Mouse (Mus musculus) bone marrow macrophage, adult 2 months (primary cell): Measurements from ENCODE around the gene Gdf2. TPM values are rescaled to one million over a fixed set of nuclear protein-coding genes. Genes with fewer than 3 reads are reported as not detected.

Experiments
- H3K27ac ChIP-seq: 2 replicates; pipeline ENCODE4 v1.5.1; 2012; ENCODE audit warnings: low read depth, low read length; ENCODE audit not compliant: insufficient read depth
- H3K4me1 ChIP-seq: 2 replicates; pipeline ENCODE4 v1.6.1; 2012; ENCODE audit warnings: low read length; ENCODE audit not compliant: control insufficient read depth, insufficient read depth
- H3K4me3 ChIP-seq: 2 replicates; pipeline ENCODE4 v1.5.1; 2012; ENCODE audit warnings: mild to moderate bottlenecking, low read length, moderate library complexity; ENCODE audit not compliant: insufficient read depth
- CTCF ChIP-seq: IDR thresholded peaks from 2 replicates; pipeline ENCODE4 v1.5.1; 2012; ENCODE audit warnings: low read depth, mild to moderate bottlenecking, low read length, moderate library complexity
- POLR2A ChIP-seq: IDR thresholded peaks from 2 replicates; pipeline ENCODE4 v1.6.1; 2012; ENCODE audit warnings: mild to moderate bottlenecking, low read depth, low read length, borderline replicate concordance
- polyA plus RNA-seq: library from polyadenylated mRNA; stranded (reverse); fragments of >200 nt; gene quantifications from 2 replicates; pipeline ENCODE4 v1.2.4, GENCODE M21; 2012; ENCODE audit not compliant: missing spikeins, insufficient read depth, insufficient read length

Gene Gdf2
- polyA plus RNA-seq, 1 experiment: not detected

GRCm38 (mm10) chr14:33922771-33923167, 18.1 kb upstream of the Gdf2 start:
- no peak overlapping the region for H3K4me3 ChIP-seq
- no peak overlapping the region for H3K27ac ChIP-seq
- no peaks in the 10 kb centered on the region for H3K4me1 ChIP-seq
- TF ChIP-seq CTCF (no peak), POLR2A (no peak)

GRCm38 (mm10) chr14:33923168-33924070, 17.4 kb upstream of the Gdf2 start, which contains the start of gene Gdf10:
Gene Gdf10, plus strand, starts transcription at chr14:33923587.
- H3K4me1 ChIP-seq: no peaks in the 10 kb centered on the region
- H3K27ac ChIP-seq: no peak within 1 kb of the TSS
- no peak for TF ChIP-seq POLR2A
- TF ChIP-seq CTCF: no peak
- H3K4me3 ChIP-seq: no peak within 1 kb of the TSS

DNA sequence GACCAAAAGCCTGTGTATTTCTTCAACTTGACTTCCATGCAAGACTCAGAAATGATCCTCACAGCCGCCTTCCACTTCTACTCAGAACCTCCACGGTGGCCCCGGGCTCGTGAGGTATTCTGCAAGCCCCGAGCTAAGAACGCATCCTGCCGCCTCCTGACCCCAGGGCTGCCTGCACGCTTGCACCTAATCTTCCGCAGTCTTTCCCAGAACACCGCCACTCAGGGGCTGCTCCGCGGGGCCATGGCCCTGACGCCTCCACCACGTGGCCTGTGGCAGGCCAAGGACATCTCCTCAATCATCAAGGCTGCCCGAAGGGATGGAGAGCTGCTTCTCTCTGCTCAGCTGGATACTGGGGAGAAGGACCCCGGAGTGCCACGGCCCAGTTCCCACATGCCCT, 9.0 kb upstream of the Gdf2 start:
- Histone ChIP-seq H3K27ac (no peak overlapping the region), H3K4me3 (no peak overlapping the region), H3K4me1 (no peaks in the 10 kb centered on the region)
- no peak for TF ChIP-seq CTCF
- TF ChIP-seq POLR2A: no peak

DNA sequence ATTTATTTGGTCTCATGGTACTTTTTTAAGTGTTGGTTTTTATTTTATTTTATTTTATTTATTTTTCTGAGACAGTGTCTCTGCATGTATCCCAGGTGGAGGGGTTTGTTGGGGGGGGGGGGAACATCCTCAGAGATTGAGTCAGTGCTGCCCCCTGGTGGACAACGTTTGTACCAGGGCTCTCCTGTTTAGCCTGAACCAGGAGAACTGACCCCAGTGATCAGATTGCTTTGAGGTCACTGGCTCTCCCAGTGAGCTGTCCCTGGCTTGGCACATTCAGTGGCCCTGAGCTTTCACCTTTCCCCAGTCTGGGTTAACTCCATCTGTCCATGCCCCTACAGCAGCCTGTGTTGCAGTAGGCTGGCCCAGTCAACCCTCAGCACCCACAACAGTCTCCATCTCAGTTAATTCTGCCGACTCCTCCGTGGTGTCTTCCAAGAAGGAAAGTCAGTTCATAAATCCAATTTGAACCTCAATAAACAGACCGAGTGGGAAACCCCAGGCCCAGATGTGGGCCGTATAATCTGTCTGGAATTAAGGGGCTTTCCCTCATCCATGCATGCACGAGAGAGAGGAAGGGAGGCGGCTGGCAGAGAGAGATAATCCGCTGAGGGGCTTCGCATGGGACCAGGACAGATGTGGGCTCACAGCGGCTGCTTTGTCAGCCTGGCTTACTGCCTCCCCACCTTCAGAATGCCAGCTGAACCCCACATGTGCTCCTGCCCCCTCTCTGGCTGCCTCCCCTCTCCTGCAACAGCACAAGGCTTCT, 7.7 kb upstream of the Gdf2 start:
- peak; percentile 41 for TF ChIP-seq CTCF
- no peak for TF ChIP-seq POLR2A
- Histone ChIP-seq H3K27ac (no peak overlapping the region), H3K4me3 (no peak overlapping the region)

GRCm38 (mm10) chr14:33933778-33934317, 7.0 kb upstream of the Gdf2 start:
- Histone ChIP-seq H3K4me1 (no peaks in the 10 kb centered on the region), H3K27ac (no peak overlapping the region), H3K4me3 (no peak overlapping the region)
- TF ChIP-seq POLR2A (no peak), CTCF (peak; percentile 37; the same call in 1 of the 2 replicates)

More for the DNA sequence above, 7.7 kb upstream of the Gdf2 start:
- H3K4me1 ChIP-seq: no peaks in the 10 kb centered on the region

DNA sequence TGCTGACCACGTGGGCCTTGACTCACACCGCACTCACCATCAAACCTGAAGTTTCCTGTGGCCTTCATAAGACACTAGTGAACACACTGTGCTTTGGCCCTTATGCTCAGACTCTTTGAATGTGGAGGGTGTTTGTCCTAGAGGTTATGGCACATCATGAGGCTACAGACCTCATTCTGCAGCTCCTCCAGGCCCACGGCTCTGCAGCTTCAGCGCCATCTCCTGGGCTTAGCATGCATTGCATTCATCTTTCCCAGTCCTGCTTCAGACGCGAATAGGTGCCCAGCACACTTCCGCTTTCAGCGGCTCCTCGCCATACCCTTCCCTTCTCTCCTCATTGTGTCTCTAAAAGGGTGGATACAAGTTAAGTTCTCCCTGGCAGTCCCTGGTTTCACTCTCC, 1.7 kb upstream of the Gdf2 start:
- TF ChIP-seq CTCF (no peak), POLR2A (no peak)
- Histone ChIP-seq H3K4me3 (no peak overlapping the region), H3K4me1 (no peaks in the 10 kb centered on the region), H3K27ac (no peak overlapping the region)

GRCm38 (mm10) chr14:33942222-33942621, 1.4 kb downstream of the Gdf2 start:
- H3K4me1 ChIP-seq: no peaks in the 10 kb centered on the region
- no peak overlapping the region for H3K27ac ChIP-seq
- no peak overlapping the region for H3K4me3 ChIP-seq
- no peak for TF ChIP-seq POLR2A
- TF ChIP-seq CTCF: no peak

DNA sequence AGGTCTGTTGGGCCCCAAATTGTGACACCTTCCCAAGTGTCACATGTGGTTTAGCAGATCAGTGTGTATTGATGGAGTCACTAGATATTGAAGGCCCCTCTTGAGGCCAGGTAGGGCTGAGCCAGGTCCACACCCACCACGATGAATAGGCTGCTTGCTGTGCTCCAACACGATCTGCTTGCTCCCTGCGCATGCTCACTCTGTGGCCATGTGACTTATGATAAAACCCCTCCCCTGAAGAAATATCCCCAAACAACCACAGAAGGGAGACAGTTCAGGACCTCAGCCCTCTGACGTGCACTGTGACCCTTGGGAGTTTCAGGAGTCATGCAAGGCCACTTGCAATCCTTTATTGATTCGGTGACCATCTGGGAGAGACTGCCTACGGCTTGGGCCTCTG, 5.3 kb downstream of the Gdf2 start:
- Histone ChIP-seq H3K4me1 (no peaks in the 10 kb centered on the region), H3K4me3 (no peak overlapping the region), H3K27ac (no peak overlapping the region)
- TF ChIP-seq CTCF (no peak), POLR2A (no peak)

DNA sequence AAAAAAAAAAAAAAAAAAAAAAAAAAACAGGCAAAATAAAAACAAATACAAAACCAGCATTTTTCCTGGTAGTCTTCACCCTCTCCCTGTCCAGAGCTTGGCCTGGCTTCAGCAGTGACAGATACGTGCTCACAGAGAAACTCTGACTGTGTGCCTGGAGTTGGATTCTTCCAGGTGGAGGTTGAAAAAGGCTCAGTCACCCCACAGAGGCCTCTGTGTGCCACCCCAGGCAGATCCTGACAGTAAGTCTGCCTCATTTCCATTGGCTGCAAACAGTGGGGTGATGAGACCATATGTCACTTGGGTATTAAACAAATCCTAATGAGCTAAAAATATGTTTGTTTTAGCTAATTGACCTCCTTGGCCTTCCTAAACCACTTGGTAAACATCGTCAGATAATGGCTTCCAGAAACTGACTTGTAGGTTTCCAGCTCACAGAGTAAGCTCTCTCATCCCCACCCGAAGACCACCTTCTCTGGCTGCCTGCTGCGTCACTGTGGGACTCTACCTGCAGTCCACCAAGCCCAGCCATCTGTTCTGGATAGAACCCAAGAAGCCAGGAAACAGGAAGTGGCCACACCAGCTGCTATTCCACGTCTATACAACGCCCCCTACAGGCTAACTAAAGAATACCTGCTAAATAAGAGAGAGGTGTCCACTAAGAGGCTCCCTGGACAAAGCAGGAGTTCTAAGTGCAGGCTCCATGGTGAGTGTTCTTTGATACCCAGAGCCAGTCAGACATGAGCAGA, 11.6 kb downstream of the Gdf2 start:
- H3K4me3 ChIP-seq: no peak overlapping the region
- H3K27ac ChIP-seq: no peak overlapping the region
- TF ChIP-seq CTCF (no peak), POLR2A (no peak)
- no peaks in the 10 kb centered on the region for H3K4me1 ChIP-seq
